Mouse (Mus musculus): ENCODE measurements at regions not wholly inside any gene's neighbourhood (a gene's known extent, or its start where the extent isn't known, plus 50 kb on each side); places are given as distances from the start of the nearest gene placed in this dataset.

GRCm38 (mm10) chr15:88035486-88035885, 491.4 kb downstream of the Fam19a5 start:
- DNase-seq (ENCODE audit: low read depth, low spot score): no peak

- no peak for DNase-seq (ENCODE audit: low read depth, low spot score)
Observed at GRCm38 (mm10) chr15:88036146-88037000, 492.3 kb downstream of the Fam19a5 start.

GRCm38 (mm10) chr15:88037606-88038005, 493.5 kb downstream of the Fam19a5 start:
- DNase-seq (ENCODE audit: low read depth, low spot score): no peak

- DNase-seq (ENCODE audit: low read depth, low spot score): no peak
Observed at GRCm38 (mm10) chr15:88042821-88043220, 498.7 kb downstream of the Fam19a5 start.

GRCm38 (mm10) chr15:88058071-88058470, 514.0 kb downstream of the Fam19a5 start:
- no peak for DNase-seq (ENCODE audit: low read depth, low spot score)

GRCm38 (mm10) chr15:88060935-88061334, 516.8 kb downstream of the Fam19a5 start:
- DNase-seq (ENCODE audit: low read depth, low spot score): no peak

- no peak for DNase-seq (ENCODE audit: low read depth, low spot score)
Observed at GRCm38 (mm10) chr15:88063041-88063440, 518.9 kb downstream of the Fam19a5 start.

GRCm38 (mm10) chr15:88068476-88068875, 524.4 kb downstream of the Fam19a5 start:
- DNase-seq (ENCODE audit: low read depth, low spot score): no peak

- DNase-seq (ENCODE audit: low read depth, low spot score): no peak
Observed at GRCm38 (mm10) chr15:88072676-88073075, 527.4 kb upstream of the Zdhhc25 start.

- no peak for DNase-seq (ENCODE audit: low read depth, low spot score)
Observed at GRCm38 (mm10) chr15:88083911-88084310, 516.2 kb upstream of the Zdhhc25 start.

GRCm38 (mm10) chr15:88085631-88086030, 514.5 kb upstream of the Zdhhc25 start:
- DNase-seq (ENCODE audit: low read depth, low spot score): no peak

- DNase-seq (ENCODE audit: low read depth, low spot score): no peak
Observed at GRCm38 (mm10) chr15:88089486-88089885, 510.6 kb upstream of the Zdhhc25 start.

GRCm38 (mm10) chr15:88091390-88091789, 508.7 kb upstream of the Zdhhc25 start:
- no peak for DNase-seq (ENCODE audit: low read depth, low spot score)

GRCm38 (mm10) chr15:88120376-88120775, 479.7 kb upstream of the Zdhhc25 start:
- peak; percentile 64 for DNase-seq (ENCODE audit: low read depth, low spot score)

- no peak for DNase-seq (ENCODE audit: low read depth, low spot score)
Observed at GRCm38 (mm10) chr15:88123907-88124523, 476.1 kb upstream of the Zdhhc25 start.

GRCm38 (mm10) chr15:88146118-88146517, 454.0 kb upstream of the Zdhhc25 start:
- peak; percentile 14 for DNase-seq (ENCODE audit: low read depth, low spot score)

GRCm38 (mm10) chr15:88151199-88151598, 448.9 kb upstream of the Zdhhc25 start:
- no peak for DNase-seq (ENCODE audit: low read depth, low spot score)

- no peak for DNase-seq (ENCODE audit: low read depth, low spot score)
Observed at GRCm38 (mm10) chr15:88159618-88160170, 440.4 kb upstream of the Zdhhc25 start.

- DNase-seq (ENCODE audit: low read depth, low spot score): no peak
Observed at GRCm38 (mm10) chr15:88160291-88160690, 439.8 kb upstream of the Zdhhc25 start.

GRCm38 (mm10) chr15:88163438-88163837, 436.7 kb upstream of the Zdhhc25 start:
- no peak for DNase-seq (ENCODE audit: low read depth, low spot score)

- DNase-seq (ENCODE audit: low read depth, low spot score): peak; percentile 81
Observed at GRCm38 (mm10) chr15:88174326-88174725, 425.8 kb upstream of the Zdhhc25 start.

GRCm38 (mm10) chr15:88175991-88176390, 424.1 kb upstream of the Zdhhc25 start:
- DNase-seq (ENCODE audit: low read depth, low spot score): no peak

- no peak for DNase-seq (ENCODE audit: low read depth, low spot score)
Observed at GRCm38 (mm10) chr15:88196539-88196938, 403.6 kb upstream of the Zdhhc25 start.

Measured in forelimb bud, embryonic 11.5 days (tissue).